Mouse (Mus musculus) heart, postnatal 36 days (tissue): Measurements from ENCODE around the gene Zbtb44. TPM values are rescaled to one million over a fixed set of nuclear protein-coding genes. Genes with fewer than 3 reads are reported as not detected.
"Not testable (repeated sequence)": the region's sequence is repeated elsewhere in the genome, so short reads cannot be mapped to it uniquely, and the experiment has no call there.

Experiments
- DNase-seq, 2 experiments: peaks; one replicate each; pipeline ENCODE4 v3.0.0; 2021 to 2022
- intact Hi-C: fragments of 180-260 bp; cut with DNase I; formaldehyde crosslinking; loops from one replicate; pipeline ENCODE4 v1.15.1; 2025
- total RNA-seq, 2 experiments: library from RNA; stranded (reverse); gene quantifications; 2 replicates each; pipeline ENCODE4 v1.2.3; 2021

The Zbtb44 gene
- total RNA-seq, 2 experiments from 2014 or later = 38.0 to 39.8 TPM

GRCm38 (mm10) chr9:31051509-31051908 lies 21.1 kb downstream of the Zbtb44 start:
- intact Hi-C loops, DNase-seq: not testable (repeated sequence)

DNA sequence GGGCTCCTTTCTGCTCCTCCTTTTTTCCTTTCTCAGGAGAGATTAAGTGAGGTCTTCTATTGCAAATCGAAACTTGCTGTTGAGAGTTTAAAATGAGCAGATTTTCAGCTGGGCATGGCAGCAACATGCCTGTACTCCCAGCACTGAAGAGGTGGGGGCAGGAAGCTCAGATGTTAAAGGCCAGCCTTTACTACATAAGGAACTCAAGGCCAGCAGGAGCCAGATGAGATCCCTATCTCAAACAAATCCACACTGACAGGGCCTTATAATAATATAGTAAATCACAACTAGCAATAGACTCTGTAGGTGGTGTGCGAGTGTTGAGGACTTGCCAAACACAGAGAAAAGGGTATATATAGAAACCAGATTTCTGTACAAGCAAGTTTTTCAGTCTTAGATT lies 28.3 kb downstream of the Zbtb44 start:
- no peak for DNase-seq
- intact Hi-C loops = no loop called here

DNA sequence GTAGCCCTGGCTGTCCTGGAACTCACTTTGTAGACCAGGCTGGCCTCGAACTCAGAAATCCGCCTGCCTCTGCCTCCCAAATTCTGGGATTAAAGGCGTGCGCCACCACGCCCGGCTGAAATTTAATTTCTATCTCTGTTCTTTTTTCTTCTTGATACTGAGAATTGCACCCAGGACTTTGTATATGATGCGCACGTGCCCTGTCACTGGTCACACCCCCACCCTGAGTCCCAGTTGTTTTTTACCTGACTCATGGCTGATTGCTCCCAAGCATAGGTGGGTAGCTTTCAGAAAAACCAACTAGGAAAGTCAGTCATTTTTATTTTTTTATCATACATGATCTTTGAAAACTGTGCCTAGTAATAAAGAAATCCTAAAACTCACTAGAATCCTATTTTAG lies 40.3 kb downstream of the Zbtb44 start:
- no peak for DNase-seq
- intact Hi-C loops = no loop called here

- intact Hi-C loops = no loop called here
- no peak for DNase-seq
These were observed 41.8 kb downstream of the Zbtb44 start for GRCm38 (mm10) chr9:31072256-31072655.

- DNase-seq = no peak
- intact Hi-C loops = no loop called here
These were observed 43.4 kb downstream of the Zbtb44 start for GRCm38 (mm10) chr9:31073797-31074196.

GRCm38 (mm10) chr9:31074836-31075235 lies 44.4 kb downstream of the Zbtb44 start:
- no peak for DNase-seq
- intact Hi-C loops = no loop called here

- intact Hi-C loops = loop anchor here (10.0 kb wide), 1 partner anchor 346 kb away; no protein-coding TSS in a partner anchor
- no peak for DNase-seq
These were observed 50.3 kb downstream of the Zbtb44 start for GRCm38 (mm10) chr9:31080726-31081125.

DNA sequence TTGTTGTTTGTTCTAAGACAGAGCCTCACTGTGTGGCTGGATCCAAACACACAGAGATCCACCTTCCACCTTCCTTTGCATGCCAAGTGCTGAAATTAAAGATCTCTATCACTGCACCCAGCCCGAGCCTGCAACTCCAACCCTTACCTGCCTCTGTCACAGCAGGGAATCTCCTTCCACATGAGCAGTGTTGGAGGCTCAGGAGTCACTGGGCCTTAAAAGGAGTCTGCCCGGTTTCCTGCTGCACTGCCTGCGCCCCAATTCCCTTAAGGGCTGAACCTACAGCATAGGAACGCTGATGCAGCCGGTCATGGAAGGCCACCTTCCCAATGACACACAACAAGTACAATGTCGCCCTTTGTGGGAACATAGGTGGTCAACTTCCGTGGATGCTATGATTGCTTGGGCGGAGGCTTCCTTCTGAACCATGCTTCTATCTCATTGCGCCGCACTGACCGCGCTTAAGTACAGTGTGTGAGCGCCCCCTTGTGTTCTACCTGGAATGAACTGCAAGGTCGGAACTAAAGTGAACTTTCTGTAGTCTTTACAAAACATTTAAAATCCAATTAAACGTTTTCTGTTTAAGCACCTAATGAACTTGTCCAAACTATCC lies 51.7 kb downstream of the Zbtb44 start:
- intact Hi-C loops = loop anchor here (1.0 to 10.0 kb wide), 3 partner anchors 141 to 602 kb away; no protein-coding TSS in a partner anchor
- peak; percentile 77 to 83 for DNase-seq

DNA sequence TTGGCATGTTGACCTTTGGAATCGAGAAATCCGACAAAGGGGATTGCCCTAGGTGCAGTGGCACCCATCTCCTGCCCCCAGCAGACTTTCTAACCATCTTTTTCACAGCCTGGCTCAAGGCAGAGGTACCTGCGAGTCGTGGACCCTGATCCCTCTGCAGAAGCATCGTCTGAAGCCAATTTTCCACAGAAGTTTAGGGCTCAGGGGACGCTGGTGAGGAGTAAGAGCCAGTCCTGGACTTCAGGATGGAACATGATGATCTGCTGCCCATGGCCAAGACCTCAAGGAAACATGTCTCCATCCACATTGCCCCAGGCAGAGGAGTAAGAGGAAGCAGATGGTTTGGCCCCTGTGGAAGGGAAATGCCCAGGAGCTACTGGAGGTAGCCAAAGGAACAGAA lies 52.3 kb downstream of the Zbtb44 start:
- DNase-seq = no peak
- intact Hi-C loops = loop anchor here (1.0 to 10.0 kb wide), 3 partner anchors 142 to 602 kb away; no protein-coding TSS in a partner anchor

DNA sequence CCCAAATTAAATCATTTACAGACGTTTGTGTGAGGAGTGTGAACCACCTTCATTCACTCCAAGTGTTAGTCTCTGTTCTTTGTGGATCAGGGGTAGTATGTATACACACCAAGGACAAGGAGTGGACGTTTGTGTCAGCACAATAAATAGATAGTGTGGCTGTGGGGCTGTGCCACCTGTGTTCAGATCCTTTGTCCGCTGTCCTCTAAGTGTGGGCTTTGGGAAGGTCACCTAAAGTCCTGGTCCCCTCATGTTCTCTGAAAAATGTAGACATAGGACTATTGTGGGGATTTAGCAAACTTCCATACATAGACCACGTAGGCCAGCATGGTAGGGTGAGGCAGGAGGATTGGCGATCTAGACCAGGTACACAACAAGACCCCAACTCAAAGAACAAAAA lies 55.1 kb downstream of the Zbtb44 start:
- no peak for DNase-seq
- intact Hi-C loops = loop anchor here (5.0 to 10.0 kb wide), 2 partner anchors 262 to 351 kb away; no protein-coding TSS in a partner anchor

DNA sequence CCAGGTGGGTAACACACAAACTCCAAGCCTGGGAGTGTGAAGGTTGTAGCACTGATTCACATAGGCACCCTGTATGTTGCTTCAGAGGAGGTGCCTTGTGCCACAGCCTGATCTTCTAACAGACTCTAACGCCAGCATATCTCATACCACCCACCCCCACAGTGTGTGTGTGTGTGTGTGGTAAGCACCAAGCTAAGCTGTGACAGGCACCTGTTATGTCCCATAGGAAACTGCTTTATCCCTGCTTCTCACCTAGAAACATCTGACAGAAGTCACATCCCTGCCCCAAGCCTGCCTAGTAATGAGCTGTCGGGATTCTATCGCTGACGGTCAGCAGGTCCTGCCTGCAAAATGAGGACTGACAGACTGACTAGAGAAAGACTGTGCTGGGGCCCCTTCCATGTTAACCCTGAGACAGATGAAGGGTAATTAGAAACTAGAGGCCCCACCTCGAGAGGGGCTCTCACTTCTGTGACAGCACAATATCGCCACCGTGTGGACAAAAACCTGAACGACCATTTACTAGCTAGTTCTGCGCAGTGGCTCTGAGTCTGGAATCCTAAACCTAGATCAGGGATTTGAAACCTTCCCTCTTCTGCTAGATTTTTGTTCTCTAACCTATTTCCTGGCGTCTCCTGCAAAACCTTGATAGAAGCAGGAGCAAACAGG lies 55.8 kb downstream of the Zbtb44 start:
- intact Hi-C loops = loop anchor here (2.0 to 10.0 kb wide), 3 partner anchors 261 to 647 kb away; no protein-coding TSS in a partner anchor
- DNase-seq = peak; percentile 62 to 68

DNA sequence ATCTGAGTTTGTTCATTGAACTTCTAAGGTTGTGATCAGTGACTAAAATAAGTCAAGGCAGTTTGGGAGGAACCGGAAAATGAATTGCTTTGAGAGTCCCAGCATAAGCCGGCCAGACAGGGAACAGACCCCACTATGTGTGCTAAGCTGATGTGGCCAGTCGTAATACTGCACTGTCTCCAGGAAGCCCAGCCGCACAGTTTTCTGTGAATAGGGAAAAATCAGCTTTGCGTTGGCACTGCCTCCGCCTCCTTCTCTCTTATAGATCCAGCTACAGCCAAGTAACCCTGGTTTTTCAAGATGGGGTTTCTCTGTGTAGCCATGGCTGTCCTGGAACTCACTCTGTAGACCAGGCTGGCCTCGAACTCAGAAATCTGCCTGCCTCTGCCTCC lies 56.3 kb downstream of the Zbtb44 start:
- DNase-seq = no peak
- intact Hi-C loops = loop anchor here (2.0 to 10.0 kb wide), 3 partner anchors 261 to 648 kb away; no protein-coding TSS in a partner anchor

DNA sequence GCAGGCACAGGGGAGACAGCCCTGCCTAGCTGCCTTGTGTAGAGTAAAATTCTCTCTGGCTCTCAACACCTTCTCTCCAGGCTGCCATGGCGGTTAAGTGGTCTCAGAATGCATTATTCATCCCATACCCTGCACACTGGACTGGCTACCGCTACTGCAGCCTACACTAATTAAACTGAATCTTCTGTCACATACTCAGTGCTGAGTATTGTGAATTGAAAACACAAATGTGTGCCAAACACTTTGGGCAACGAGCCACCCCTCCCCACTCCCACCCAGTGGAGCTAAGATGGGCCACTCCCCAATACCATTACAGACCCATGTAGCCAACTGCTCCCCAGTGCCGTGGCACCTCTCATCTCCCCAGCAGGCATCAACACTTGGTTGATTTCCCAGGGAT lies 57.0 kb downstream of the Zbtb44 start:
- no peak for DNase-seq
- intact Hi-C loops = loop anchor here (2.0 to 10.0 kb wide), 3 partner anchors 260 to 649 kb away; no protein-coding TSS in a partner anchor

DNA sequence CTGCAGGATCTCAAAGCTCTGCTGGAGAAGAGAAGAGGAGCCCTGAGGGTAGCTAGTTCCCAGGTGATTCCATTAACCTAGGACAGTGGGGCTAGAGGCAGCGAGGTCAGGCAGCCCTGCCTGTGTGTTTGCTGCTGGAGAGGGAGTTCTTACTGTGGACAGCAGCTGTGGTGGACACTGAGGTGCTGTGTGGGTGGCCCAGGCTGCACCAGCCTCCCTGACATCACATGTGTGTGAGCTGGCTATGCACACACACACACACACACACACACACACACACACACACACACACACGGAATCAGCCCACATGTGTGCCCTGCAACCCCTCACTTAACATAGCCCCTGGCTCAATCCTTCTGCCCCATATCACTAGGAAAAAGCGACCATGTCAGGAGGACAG lies 57.7 kb downstream of the Zbtb44 start:
- DNase-seq = no peak
- intact Hi-C loops = loop anchor here (5.0 to 10.0 kb wide), 2 partner anchors 259 to 353 kb away; no protein-coding TSS in a partner anchor

DNA sequence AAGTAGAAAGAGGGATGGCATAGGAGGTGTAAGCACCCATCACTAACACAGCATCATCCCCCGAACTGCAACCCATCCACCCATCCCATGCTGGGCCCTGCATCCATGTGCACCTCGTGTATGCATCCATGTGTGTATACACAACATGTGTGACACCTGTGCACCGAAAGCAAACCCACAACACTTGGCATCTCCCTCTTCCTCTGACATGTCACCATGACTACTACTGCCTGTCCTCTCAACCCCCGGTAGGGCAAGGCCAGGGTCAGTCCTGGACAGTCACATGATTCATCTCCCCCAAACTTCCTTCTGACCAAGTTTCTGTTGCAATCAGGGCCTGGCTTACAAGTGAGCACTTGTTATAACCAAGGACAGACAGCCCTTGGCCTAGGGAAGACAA lies 58.4 kb downstream of the Zbtb44 start:
- no peak for DNase-seq
- intact Hi-C loops = loop anchor here (5.0 to 10.0 kb wide), 2 partner anchors 258 to 354 kb away; no protein-coding TSS in a partner anchor

- no peak for DNase-seq
- intact Hi-C loops = loop anchor here (5.0 to 10.0 kb wide), 2 partner anchors 258 to 355 kb away; no protein-coding TSS in a partner anchor
These were observed 59.1 kb downstream of the Zbtb44 start for GRCm38 (mm10) chr9:31089541-31089940.

DNA sequence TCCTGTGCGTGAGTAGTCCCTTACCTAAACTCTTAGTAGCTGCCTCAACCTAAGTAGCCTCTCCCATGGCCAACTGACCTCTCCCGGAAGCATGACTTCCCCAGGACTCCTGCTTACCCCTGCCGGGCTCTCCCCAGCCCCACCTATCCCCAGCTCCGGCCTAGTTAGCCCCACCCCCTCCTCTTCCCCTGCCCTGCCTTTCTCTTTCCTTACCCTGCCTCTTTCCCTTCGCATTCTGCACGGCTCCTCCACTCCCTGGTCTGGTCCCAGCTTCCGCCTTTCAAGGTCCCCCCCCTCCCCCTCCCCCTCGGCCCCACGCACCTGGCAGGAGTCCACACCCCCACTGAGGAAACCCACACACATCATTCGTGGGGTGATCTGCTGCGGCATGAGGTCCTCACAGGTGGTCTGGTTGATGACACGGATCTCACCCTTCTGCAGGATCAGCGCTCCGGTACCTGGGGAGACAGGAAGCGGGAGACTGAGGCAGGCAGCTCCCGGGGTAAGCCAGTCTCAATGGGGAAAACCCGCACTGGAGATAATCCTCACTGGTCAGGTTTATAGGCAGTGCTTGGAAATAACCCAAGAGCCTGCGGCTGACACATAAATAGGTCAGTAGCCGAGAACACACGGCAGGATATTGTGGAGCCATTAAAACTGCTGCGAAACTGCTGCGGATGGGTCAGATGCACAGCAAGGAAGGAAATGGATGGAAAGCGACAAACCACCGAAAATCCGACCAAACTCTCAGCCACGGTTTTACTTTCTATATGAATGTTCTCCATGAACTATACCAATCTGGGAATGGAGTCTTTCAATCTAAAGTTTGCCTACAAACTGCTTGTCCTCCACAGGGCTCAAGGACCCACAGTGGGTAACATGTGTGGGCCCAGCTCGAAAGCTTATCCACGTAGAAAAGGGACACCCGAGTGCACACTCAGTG lies 59.9 kb downstream of the Zbtb44 start:
- intact Hi-C loops = no loop called here

DNA sequence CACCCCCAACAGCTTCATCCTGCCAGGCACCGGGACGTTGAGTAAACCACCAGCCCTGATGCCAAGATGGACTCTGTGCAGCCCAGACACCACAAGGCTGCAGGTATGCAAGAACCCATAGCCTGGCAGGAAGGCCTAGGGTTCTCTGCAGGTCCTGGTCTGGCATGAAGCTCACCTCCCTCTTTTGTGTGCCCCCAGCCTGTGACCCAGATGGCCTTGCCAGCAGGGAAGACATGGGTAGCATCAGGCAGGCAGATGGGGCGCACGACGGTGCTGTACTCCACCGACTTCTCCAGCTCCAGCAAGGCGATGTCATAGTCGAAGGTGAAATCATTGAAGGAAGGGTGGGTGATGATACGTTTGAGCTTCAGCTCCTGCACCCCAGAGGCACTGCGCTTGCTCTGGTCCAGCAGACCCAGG lies 60.7 kb downstream of the Zbtb44 start:
- intact Hi-C loops = no loop called here

More for the DNA sequence above, 59.9 kb downstream of the Zbtb44 start:
- DNase-seq = no peak

DNA sequence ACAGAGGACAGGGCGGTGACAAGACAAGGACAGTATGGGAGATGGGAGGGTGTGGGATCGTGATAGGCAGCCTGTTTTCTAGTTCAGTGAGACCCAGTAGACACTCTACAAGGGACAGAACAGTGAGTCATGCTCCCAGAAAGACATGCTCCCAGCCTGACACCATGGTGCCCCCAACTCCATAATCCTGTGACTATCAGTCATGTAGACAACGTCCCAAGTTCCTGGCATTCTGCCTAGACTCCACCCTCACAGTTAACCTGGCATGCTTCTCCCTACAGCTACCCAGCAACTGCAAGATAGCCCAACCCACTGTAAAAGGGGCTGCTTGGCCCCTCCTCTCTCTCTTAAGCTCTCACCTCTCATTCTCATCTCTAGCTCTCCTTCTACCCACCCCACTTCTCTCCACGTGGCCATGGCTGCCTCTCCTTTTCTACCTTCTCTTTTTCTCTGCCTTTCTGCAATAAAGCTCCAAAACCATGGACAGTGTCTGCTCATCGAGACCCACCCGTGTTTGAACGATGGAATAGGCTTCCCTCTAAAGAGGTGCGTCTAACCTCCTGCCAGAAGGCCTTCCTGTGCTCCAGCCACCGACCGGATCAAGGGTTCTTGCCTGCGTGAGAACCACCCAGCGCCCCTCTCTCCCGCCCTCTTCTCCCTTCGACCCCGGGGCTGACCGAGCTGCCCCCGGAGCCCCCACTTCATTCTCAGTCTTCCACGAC lies 61.8 kb downstream of the Zbtb44 start:
- intact Hi-C loops = no loop called here
- DNase-seq = no peak

More for the DNA sequence above, 60.7 kb downstream of the Zbtb44 start:
- no peak for DNase-seq

- DNase-seq = no peak
- intact Hi-C loops = no loop called here
These were observed 62.4 kb downstream of the Zbtb44 start for GRCm38 (mm10) chr9:31092833-31093195.
